Mouse (Mus musculus): Measurements from ENCODE around the gene Wasf3. TPM values are rescaled to one million over a fixed set of nuclear protein-coding genes. Genes with fewer than 3 reads are reported as not detected.
A peak's percentile ranks its signal among the peaks of the same experiment; 100 is the strongest.
"Not testable (repeated sequence)": the region's sequence is repeated elsewhere in the genome, so short reads cannot be mapped to it uniquely, and the experiment has no call there.

Wasf3 gene
- polyA plus RNA-seq, 1 experiment from 2014 or later = 19.9 TPM

- peaks cover 24% of the 10 kb centered on the region for H3K36me3 ChIP-seq
- H3K4me2 ChIP-seq = no peak overlapping the region
- H3K9me3 ChIP-seq = no peaks in the 10 kb centered on the region
- no peak for ATAC-seq (ENCODE audit: low FRiP score, low read depth)
- no peak overlapping the region for H3K27ac ChIP-seq (replicated peaks)
- H3K4me3 ChIP-seq = no peak overlapping the region
- H3K4me1 ChIP-seq (replicated peaks) = no peaks in the 10 kb centered on the region
- H3K27me3 ChIP-seq = no peaks in the 10 kb centered on the region
- 89% methylated on average over 6 of the region's 6 CpGs for WGBS
- no peak overlapping the region for H3K9ac ChIP-seq
Observed at GRCm38 (mm10) chr5:146453556-146453955, 68.8 kb downstream of the Wasf3 start.

DNA sequence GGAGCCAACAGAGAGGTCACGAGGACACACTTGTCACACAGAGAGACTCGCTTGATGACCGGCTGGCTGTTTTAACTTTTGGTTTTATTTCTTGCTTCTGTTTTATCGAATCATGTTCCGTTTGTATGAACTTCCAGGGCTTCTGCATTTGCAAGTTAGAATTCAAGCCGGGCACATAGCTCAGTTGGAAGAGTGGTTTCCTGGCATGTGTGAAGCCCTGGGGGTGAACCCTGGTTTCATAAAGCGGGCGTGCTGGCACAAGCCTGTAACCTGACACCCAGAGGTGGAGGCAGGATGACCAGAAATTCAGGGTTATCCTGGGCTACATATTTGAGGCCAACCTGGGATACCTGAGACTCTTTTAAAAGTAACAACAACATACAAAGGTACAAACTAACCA, 76.8 kb downstream of the Wasf3 start:
- H3K4me3 ChIP-seq = no peak overlapping the region
- H3K27ac ChIP-seq (replicated peaks) = no peak overlapping the region
- no peak for ATAC-seq (ENCODE audit: low FRiP score, low read depth)
- no peak overlapping the region for H3K4me2 ChIP-seq
- H3K36me3 ChIP-seq = peaks cover 30% of the 10 kb centered on the region
- H3K4me1 ChIP-seq (replicated peaks) = no peaks in the 10 kb centered on the region
- no peaks in the 10 kb centered on the region for H3K27me3 ChIP-seq
- 91% methylated on average over 8 of the region's 8 CpGs for WGBS
- H3K9me3 ChIP-seq = no peaks in the 10 kb centered on the region
- no peak overlapping the region for H3K9ac ChIP-seq

DNA sequence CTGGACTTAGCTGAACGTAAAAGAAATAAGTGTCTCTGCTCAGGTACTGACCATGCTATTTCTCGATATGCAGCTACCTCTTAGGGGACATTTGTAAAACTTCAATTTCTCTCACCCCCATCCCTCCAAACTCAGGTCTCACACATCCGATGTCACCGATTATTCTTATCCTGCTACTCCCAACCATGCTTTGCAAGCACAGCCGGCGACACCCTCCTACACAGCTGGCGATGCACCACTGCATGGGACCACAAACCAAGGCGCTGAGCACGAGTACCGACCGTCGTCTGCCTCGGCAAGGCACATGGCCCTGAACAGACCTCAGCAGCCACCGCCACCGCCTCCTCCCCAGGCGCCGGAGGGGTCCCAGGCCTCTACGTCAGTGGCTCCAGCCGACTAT, 81.9 kb downstream of the Wasf3 start:
- no peak overlapping the region for H3K4me2 ChIP-seq
- H3K4me3 ChIP-seq = no peak overlapping the region
- peaks cover 30% of the 10 kb centered on the region for H3K36me3 ChIP-seq
- WGBS = 92% methylated on average over 19 of the region's 19 CpGs
- no peaks in the 10 kb centered on the region for H3K27me3 ChIP-seq
- H3K27ac ChIP-seq (replicated peaks) = no peak overlapping the region
- H3K4me1 ChIP-seq (replicated peaks) = no peaks in the 10 kb centered on the region
- no peaks in the 10 kb centered on the region for H3K9me3 ChIP-seq
- no peak overlapping the region for H3K9ac ChIP-seq
- ATAC-seq (ENCODE audit: low FRiP score, low read depth) = no peak

- WGBS = 80% methylated on average over 9 of the region's 9 CpGs
- Histone ChIP-seq H3K4me1 (replicated peaks) (no peaks in the 10 kb centered on the region), H3K4me3 (no peak overlapping the region), H3K27ac (replicated peaks) (no peak overlapping the region), H3K9ac (no peak overlapping the region), H3K36me3 (peaks cover 26% of the 10 kb centered on the region), H3K9me3 (no peaks in the 10 kb centered on the region), H3K4me2 (no peak overlapping the region), H3K27me3 (no peaks in the 10 kb centered on the region)
- ATAC-seq (ENCODE audit: low FRiP score, low read depth) = 0 out of 2 replicates have a peak, but pooled peaks have one; percentile 23
Observed at GRCm38 (mm10) chr5:146468311-146468710, 83.5 kb downstream of the Wasf3 start.

DNA sequence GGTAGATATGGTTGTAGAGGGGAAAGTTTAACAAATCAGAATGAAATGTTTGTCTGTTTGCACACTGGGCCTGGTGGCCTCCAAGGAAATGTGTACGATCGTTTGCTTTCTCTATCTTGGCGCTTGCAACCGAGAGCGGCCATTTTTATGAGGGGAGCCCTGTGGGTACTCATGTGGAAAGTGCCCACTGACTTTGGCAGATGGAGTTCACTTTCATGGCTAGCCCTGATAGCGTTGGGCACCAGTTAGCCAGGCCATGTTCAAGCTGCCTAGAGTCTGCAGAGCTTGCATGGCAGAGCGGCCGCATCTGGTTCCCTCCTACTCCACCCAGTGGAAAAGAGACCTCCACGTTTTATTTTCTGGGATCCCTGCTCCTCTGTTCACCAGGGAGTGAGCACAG, 86.0 kb downstream of the Wasf3 start:
- 90% methylated on average over 9 of the region's 9 CpGs for WGBS
- no peak for ATAC-seq (ENCODE audit: low FRiP score, low read depth)
- H3K4me1 ChIP-seq (replicated peaks) = no peaks in the 10 kb centered on the region
- no peaks in the 10 kb centered on the region for H3K9me3 ChIP-seq
- H3K4me3 ChIP-seq = no peak overlapping the region
- H3K27ac ChIP-seq (replicated peaks) = no peak overlapping the region
- peaks cover 26% of the 10 kb centered on the region for H3K36me3 ChIP-seq
- H3K27me3 ChIP-seq = no peaks in the 10 kb centered on the region
- no peak overlapping the region for H3K4me2 ChIP-seq
- H3K9ac ChIP-seq = no peak overlapping the region

DNA sequence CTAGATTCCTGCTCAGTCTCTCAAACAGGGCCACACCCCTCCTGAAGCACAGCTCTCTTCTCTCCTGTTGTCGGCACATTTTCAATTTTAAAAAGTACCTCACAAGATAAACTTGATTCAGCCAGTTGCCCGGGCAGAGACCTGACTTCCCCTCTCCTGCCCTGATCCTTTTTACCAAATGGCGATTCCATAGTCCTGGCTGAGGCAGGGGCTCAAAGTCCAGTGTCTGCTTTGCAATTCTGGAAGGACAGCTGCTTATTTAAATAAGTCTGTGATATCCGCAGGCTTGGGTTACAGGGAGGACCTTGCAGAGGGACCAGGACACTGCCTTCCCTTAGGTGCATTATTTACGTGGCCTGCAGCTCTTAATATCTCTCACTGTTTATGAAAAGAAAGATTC, 86.5 kb downstream of the Wasf3 start:
- no peak for ATAC-seq (ENCODE audit: low FRiP score, low read depth)
- no peak overlapping the region for H3K27ac ChIP-seq (replicated peaks)
- H3K27me3 ChIP-seq = no peaks in the 10 kb centered on the region
- H3K4me3 ChIP-seq = no peak overlapping the region
- WGBS = 91% methylated on average over 5 of the region's 5 CpGs
- H3K36me3 ChIP-seq = peaks cover 26% of the 10 kb centered on the region
- H3K9me3 ChIP-seq = no peaks in the 10 kb centered on the region
- H3K4me1 ChIP-seq (replicated peaks) = no peaks in the 10 kb centered on the region
- no peak overlapping the region for H3K9ac ChIP-seq
- no peak overlapping the region for H3K4me2 ChIP-seq

GRCm38 (mm10) chr5:146471821-146472220, 87.0 kb downstream of the Wasf3 start:
- ATAC-seq (ENCODE audit: low FRiP score, low read depth) = no peak
- H3K27me3 ChIP-seq = no peaks in the 10 kb centered on the region
- no peak overlapping the region for H3K9ac ChIP-seq
- no peaks in the 10 kb centered on the region for H3K4me1 ChIP-seq (replicated peaks)
- no peak overlapping the region for H3K4me2 ChIP-seq
- WGBS = 95% methylated on average over 12 of the region's 12 CpGs
- no peak overlapping the region for H3K4me3 ChIP-seq
- peaks cover 24% of the 10 kb centered on the region for H3K36me3 ChIP-seq
- no peaks in the 10 kb centered on the region for H3K9me3 ChIP-seq
- no peak overlapping the region for H3K27ac ChIP-seq (replicated peaks)

DNA sequence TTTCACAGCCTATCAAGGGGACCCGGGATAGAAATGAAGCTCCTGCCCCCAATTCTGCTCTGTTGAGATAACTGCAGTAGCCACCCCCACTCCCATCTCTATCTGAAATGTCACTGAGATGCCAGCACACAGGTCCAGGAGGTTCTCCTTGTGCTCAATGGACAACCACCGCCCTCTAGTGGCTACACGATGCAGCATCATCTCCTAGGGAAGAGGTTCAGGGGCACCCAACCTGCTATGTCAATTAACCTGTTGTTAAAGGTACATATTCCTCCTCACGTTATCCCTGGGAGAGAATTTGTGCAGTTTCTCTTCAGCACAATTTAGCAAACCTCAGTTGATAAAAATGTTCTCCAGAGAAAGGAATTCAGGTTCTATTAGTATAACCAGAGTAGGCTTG, 94.8 kb downstream of the Wasf3 start:
- not testable (repeated sequence) for H3K4me3 ChIP-seq; H3K27me3 ChIP-seq; H3K27ac ChIP-seq (replicated peaks); H3K4me2 ChIP-seq; H3K9me3 ChIP-seq; H3K36me3 ChIP-seq; H3K4me1 ChIP-seq (replicated peaks); ATAC-seq (ENCODE audit: low FRiP score, low read depth); H3K9ac ChIP-seq
- WGBS = 9% methylated on average over 4 of the region's 4 CpGs

- not testable (repeated sequence) for H3K9ac ChIP-seq; H3K4me3 ChIP-seq; H3K4me2 ChIP-seq; H3K4me1 ChIP-seq (replicated peaks); H3K9me3 ChIP-seq; H3K36me3 ChIP-seq; ATAC-seq (ENCODE audit: low FRiP score, low read depth); H3K27me3 ChIP-seq; H3K27ac ChIP-seq (replicated peaks)
- 78% methylated on average over 1 of the region's 3 CpGs for WGBS
Observed at GRCm38 (mm10) chr5:146481665-146482064, 96.9 kb downstream of the Wasf3 start, which contains the start of gene Gm6408. TSS of gene Gm6408 (plus strand) at chr5:146481965.

DNA sequence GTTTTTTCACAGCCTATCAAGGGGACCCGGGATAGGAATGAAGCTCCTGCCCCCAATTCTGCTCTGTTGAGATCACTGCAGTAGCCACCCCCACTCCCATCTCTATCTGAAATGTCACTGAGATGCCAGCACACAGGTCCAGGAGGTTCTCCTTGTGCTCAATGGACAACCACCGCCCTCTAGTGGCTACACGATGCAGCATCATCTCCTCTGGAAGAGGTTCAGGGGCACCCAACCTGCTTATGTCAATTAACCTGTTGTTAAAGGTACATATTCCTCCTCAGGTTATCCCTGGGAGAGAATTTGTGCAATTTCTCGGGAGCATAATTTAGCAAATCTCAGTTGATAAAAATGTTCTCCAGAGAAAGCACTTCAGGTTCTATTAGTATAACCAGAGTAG, 104.2 kb downstream of the Wasf3 start:
- H3K4me1 ChIP-seq (replicated peaks); H3K36me3 ChIP-seq; H3K27ac ChIP-seq (replicated peaks); H3K4me3 ChIP-seq; H3K9ac ChIP-seq; H3K4me2 ChIP-seq; H3K27me3 ChIP-seq; ATAC-seq (ENCODE audit: low FRiP score, low read depth); H3K9me3 ChIP-seq: not testable (repeated sequence)
- 10% methylated on average over 3 of the region's 4 CpGs for WGBS

GRCm38 (mm10) chr5:146491063-146491462, 106.3 kb downstream of the Wasf3 start, which contains the start of gene Gm6370:
TSS of gene Gm6370 (plus strand) at chr5:146491363.
- WGBS = no CpG with 5 or more reads among the region's 5 CpGs
- not testable (repeated sequence) for H3K27me3 ChIP-seq; H3K36me3 ChIP-seq; H3K4me1 ChIP-seq (replicated peaks); H3K27ac ChIP-seq (replicated peaks); H3K4me2 ChIP-seq; H3K9ac ChIP-seq; ATAC-seq (ENCODE audit: low FRiP score, low read depth); H3K9me3 ChIP-seq; H3K4me3 ChIP-seq

- WGBS = no CpG with 5 or more reads among the region's 5 CpGs
- H3K4me1 ChIP-seq (replicated peaks) = not testable (repeated sequence)
Observed at GRCm38 (mm10) chr5:146502099-146502498, 117.3 kb downstream of the Wasf3 start, which contains the start of gene 4930449I24Rik. TSS of gene 4930449I24Rik (plus strand) at chr5:146502399.

GRCm38 (mm10) chr5:146513823-146514222, 129.0 kb downstream of the Wasf3 start, which contains the start of gene Gm3402:
TSS of gene Gm3402 (plus strand) at chr5:146514123.
- not testable (repeated sequence) for H3K36me3 ChIP-seq; H3K9ac ChIP-seq; ATAC-seq (ENCODE audit: low FRiP score, low read depth); H3K4me1 ChIP-seq (replicated peaks); H3K4me3 ChIP-seq; H3K27me3 ChIP-seq; H3K4me2 ChIP-seq; H3K9me3 ChIP-seq; H3K27ac ChIP-seq (replicated peaks)
- 100% methylated on average over 2 of the region's 5 CpGs for WGBS

More at GRCm38 (mm10) chr5:146502099-146502498, 117.3 kb downstream of the Wasf3 start, which contains the start of gene 4930449I24Rik:
- not testable (repeated sequence) for H3K36me3 ChIP-seq; ATAC-seq (ENCODE audit: low FRiP score, low read depth); H3K4me2 ChIP-seq; H3K27me3 ChIP-seq; H3K9me3 ChIP-seq; H3K9ac ChIP-seq; H3K27ac ChIP-seq (replicated peaks); H3K4me3 ChIP-seq

Measured in hindbrain, embryonic 15.5 days (tissue).